Mouse (Mus musculus) hindbrain, embryonic 10.5 days (tissue): Measurements from ENCODE around the gene Gck. TPM values are rescaled to one million over a fixed set of nuclear protein-coding genes. Genes with fewer than 3 reads are reported as not detected.

Experiments used
- DNase-seq: peaks from one replicate; pipeline ENCODE4 v3.0.0-alpha.2; 2017; ENCODE audit warnings: low spot score
- H3K27ac ChIP-seq: fragments of 300-500 bp; sonication (generic); 2 replicates; pipeline ENCODE4 v1.5.1; 2016; ENCODE audit warnings: mild to moderate bottlenecking, moderate library complexity
- H3K27me3 ChIP-seq: fragments of 300-500 bp; sonication (generic); 2 replicates; pipeline ENCODE4 v1.6.1; 2016; ENCODE audit warnings: mild to moderate bottlenecking; ENCODE audit not compliant: poor library complexity, insufficient read depth, severe bottlenecking
- H3K36me3 ChIP-seq: fragments of 300-500 bp; sonication (generic); 2 replicates; pipeline ENCODE4 v1.6.1; 2016; ENCODE audit warnings: mild to moderate bottlenecking, moderate library complexity
- H3K4me1 ChIP-seq: fragments of 300-500 bp; sonication (generic); replicated peaks from 2 replicates; pipeline ENCODE4 v1.6.1; 2016; ENCODE audit warnings: mild to moderate bottlenecking
- H3K4me3 ChIP-seq: fragments of 300-500 bp; sonication (generic); 2 replicates; pipeline ENCODE4 v1.5.1; 2016; ENCODE audit warnings: mild to moderate bottlenecking, moderate library complexity
- H3K9me3 ChIP-seq: fragments of 300-500 bp; sonication (generic); 2 replicates; pipeline ENCODE4 v1.6.1; 2016; ENCODE audit warnings: mild to moderate bottlenecking, moderate library complexity
- WGBS: fragments of 180-500 bp; shearing (Covaris S2); methylation state at CpG from one replicate; pipeline ENCODE4 v1.1.7; 2016; 5-methylcytosine and 5-hydroxymethylcytosine counted together
- polyA plus RNA-seq: library from polyadenylated mRNA; unstranded; fragments of >200 nt; fragmentation: Nextera tagmentation; extraction: Ambion mirVana; gene quantifications from 2 replicates; pipeline ENCODE4 v1.2.1, GENCODE M21; 2016

Gene Gck
- polyA plus RNA-seq, 1 experiment from 2014 or later: 2.5 TPM

DNA sequence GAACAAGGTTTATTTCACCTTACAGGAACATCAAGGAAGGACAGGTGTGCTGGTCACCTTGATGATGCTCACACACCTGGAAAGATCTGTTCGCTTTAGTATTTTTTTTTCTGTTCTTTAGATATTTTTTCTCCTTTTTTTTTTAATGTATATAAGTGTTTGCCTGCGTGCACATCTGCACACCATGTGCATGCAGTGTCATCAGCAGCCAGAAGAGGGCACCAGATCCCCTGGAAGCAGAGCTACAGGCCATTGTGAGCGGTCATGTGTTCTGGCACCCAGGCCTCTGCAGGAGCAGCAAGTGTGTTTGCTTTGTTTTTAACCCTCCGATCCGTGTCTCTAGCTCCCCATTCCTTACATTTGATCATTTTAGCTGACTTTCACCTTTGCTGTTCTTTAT, 70.0 kb downstream of the Gck start:
- H3K4me3 ChIP-seq: no peak overlapping the region
- peak; percentile 76 for DNase-seq
- H3K27me3 ChIP-seq: no peaks in the 10 kb centered on the region
- H3K27ac ChIP-seq: no peak overlapping the region
- no peaks in the 10 kb centered on the region for H3K9me3 ChIP-seq
- H3K4me1 ChIP-seq: peaks cover 32% of the 10 kb centered on the region
- peaks cover 18% of the 10 kb centered on the region for H3K36me3 ChIP-seq
- WGBS: 47% methylated on average over 5 of the region's 5 CpGs

DNA sequence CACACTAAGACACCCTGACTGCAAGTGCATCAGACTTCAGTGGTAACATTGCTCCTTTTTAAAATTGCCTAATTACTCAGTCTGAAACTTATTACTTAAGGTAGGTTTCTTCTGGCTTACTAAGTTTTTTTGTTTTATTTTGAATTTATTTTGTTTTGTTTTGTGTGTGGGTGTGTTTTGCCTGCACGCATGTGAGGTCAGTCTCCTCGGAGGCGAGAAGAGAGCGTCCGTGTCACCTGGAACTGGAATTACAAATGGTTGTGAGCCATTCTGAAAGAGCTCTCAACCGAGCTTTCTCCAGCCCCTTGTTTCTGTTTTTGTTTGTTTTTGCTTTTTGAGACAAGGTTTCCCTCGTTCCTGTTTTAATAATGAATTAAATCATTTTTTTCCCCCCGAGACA, 71.2 kb downstream of the Gck start:
- H3K4me1 ChIP-seq: peaks cover 32% of the 10 kb centered on the region
- peaks cover 30% of the 10 kb centered on the region for H3K36me3 ChIP-seq
- no peaks in the 10 kb centered on the region for H3K27me3 ChIP-seq
- no peaks in the 10 kb centered on the region for H3K9me3 ChIP-seq
- H3K27ac ChIP-seq: peak overlapping the region; percentile 89
- 58% methylated on average over 8 of the region's 8 CpGs for WGBS
- H3K4me3 ChIP-seq: peak overlapping the region; percentile 69
- DNase-seq: no peak

DNA sequence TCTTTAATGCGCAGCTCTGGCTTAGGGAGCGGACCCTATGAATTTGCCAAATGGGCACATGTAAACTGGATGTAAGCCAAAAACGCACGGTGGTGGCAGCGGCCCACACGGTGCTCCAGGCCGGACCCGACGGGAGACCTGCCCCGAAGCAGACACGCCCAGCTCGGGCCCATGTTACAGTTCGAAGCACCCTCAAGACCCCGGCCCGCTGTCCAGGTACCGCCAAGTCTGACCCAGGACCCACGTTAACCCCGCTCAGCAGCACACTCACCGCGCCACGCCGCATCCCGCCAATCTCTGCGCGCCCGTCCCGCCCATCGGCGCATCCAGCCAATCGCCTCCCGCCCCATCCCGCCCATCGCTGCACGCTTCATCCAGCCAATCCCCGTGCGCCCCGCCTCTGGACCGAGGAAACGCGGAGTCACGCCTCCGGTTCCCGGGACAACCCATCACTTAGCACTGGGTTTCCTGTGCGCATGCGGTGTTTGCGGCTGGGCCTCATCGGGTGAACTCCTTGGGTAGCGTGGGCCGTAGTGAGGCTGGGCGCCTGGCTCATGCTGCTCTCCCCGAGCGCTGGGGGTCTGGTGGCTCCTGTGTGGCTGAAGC, 71.9 kb downstream of the Gck start, which contains the start of gene Pold2:
Gene Pold2 (minus strand): TSS at position 372 of the 606 bp plus-strand sequence.
- Histone ChIP-seq H3K4me1 (peaks cover 32% of the 10 kb centered on the region), H3K27me3 (no peaks in the 10 kb centered on the region), H3K4me3 (peak within 1 kb of the TSS; percentile 69), H3K9me3 (no peaks in the 10 kb centered on the region), H3K27ac (peak within 1 kb of the TSS; percentile 89), H3K36me3 (peaks cover 37% of the 10 kb centered on the region)
- DNase-seq: peak; percentile 98
- WGBS: under 1% methylated on average over 52 of the region's 52 CpGs

DNA sequence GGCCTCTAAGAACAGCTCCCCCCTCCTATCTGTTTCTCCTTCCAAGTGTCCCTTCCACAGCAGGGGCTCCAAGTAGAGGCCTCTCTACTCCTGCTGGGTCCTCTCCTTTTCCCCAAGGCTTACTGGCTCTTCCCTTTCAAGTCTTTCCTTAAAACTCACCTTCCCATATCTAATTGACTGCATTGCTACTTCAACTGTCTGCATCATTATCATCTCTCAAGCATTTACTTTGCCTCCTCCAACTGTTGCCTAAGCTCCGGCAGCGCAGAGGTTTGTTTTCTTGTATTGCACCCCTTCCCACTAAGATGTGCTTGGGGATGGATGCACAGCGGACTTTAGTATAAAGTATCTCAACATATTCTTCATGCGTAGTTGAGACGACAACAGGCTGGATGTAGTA, 72.5 kb downstream of the Gck start:
- H3K27me3 ChIP-seq: no peaks in the 10 kb centered on the region
- peaks cover 43% of the 10 kb centered on the region for H3K36me3 ChIP-seq
- H3K4me1 ChIP-seq: peaks cover 32% of the 10 kb centered on the region
- no peak for DNase-seq
- 8% methylated on average over 5 of the region's 5 CpGs for WGBS
- H3K9me3 ChIP-seq: no peaks in the 10 kb centered on the region
- H3K27ac ChIP-seq: peak overlapping the region; percentile 89
- peak overlapping the region; percentile 69 for H3K4me3 ChIP-seq

DNA sequence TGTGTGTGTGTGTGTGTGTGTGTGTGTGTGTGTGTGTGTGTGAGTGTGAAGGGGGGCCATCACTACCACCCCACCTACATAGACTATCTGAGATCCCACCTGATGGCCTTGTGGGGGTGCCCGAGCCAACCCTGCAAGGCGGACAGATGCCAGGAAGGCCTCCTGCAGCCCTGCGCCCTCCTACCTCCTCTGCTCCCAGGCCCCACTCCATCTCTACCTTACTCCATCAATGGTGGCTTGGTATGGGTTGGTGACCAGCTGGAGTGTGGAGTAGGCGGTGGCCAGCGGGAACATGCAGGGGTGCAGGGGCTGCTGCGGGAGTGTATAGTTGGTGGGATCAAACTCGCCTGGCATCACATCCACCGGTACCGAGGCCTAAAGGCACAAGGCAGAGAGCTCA, 76.7 kb downstream of the Gck start:
- Histone ChIP-seq H3K4me3 (no peak overlapping the region), H3K36me3 (peaks cover 82% of the 10 kb centered on the region), H3K27me3 (no peaks in the 10 kb centered on the region), H3K9me3 (no peaks in the 10 kb centered on the region), H3K4me1 (peaks cover 21% of the 10 kb centered on the region), H3K27ac (no peak overlapping the region)
- DNase-seq: no peak
- WGBS: 97% methylated on average over 9 of the region's 9 CpGs

DNA sequence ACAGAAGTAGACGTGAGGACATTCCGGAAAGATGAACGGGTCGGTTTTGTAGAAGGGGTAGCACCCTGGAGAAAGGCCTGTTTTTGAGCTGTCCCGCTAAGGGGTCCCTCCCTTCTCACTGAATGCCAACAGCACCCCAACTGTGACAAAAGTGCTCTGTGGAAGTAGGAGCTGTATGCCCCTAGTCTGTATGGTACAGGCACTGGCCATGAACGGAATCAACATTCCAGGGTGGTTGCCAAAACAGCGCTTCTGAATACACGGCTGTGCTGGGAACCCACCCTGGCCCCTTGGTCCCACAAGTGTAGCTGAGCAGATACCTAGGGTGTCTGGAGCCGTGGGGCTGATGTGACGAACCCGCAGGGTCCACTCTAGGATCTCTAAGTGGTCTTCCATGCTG, 77.2 kb downstream of the Gck start:
- no peak for DNase-seq
- H3K36me3 ChIP-seq: peaks cover 86% of the 10 kb centered on the region
- peaks cover 21% of the 10 kb centered on the region for H3K4me1 ChIP-seq
- H3K27ac ChIP-seq: no peak overlapping the region
- H3K9me3 ChIP-seq: no peaks in the 10 kb centered on the region
- 92% methylated on average over 11 of the region's 11 CpGs for WGBS
- no peaks in the 10 kb centered on the region for H3K27me3 ChIP-seq
- H3K4me3 ChIP-seq: no peak overlapping the region

DNA sequence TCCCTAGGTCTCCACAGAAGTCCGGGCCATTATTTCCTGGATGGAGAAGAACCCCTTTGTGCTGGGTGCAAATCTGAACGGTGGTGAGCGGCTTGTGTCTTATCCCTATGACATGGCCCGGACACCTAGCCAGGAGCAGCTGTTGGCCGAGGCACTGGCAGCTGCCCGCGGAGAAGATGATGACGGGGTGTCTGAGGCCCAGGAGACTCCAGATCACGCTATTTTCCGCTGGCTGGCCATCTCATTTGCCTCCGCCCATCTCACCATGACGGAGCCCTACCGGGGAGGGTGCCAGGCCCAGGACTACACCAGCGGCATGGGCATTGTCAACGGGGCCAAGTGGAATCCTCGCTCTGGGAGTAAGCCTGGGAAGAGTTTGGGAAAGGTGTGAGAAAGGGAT, 79.8 kb downstream of the Gck start:
- peaks cover 72% of the 10 kb centered on the region for H3K36me3 ChIP-seq
- DNase-seq: no peak
- no peak overlapping the region for H3K4me3 ChIP-seq
- H3K4me1 ChIP-seq: 0 out of 2 replicates have a peak, but pooled peaks cover 6% of the 10 kb centered on the region
- no peaks in the 10 kb centered on the region for H3K9me3 ChIP-seq
- H3K27me3 ChIP-seq: no peaks in the 10 kb centered on the region
- WGBS: 92% methylated on average over 16 of the region's 16 CpGs
- H3K27ac ChIP-seq: no peak overlapping the region

DNA sequence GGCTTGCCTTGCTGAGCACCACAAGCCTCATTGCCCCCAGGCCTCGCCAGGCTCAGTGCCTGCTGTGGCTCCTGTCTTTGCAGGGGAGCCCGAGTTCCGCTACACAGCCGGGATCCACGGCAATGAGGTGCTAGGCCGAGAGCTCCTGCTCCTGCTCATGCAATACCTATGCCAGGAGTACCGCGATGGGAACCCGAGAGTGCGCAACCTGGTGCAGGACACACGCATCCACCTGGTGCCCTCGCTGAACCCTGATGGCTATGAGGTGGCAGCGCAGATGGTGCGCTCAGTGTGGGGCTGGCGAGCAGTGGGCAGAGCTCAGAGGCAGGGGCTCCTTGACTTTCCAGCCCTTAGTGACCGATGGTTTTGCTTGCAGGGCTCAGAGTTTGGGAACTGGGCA, 80.5 kb downstream of the Gck start:
- no peak overlapping the region for H3K4me3 ChIP-seq
- no peaks in the 10 kb centered on the region for H3K27me3 ChIP-seq
- peaks cover 64% of the 10 kb centered on the region for H3K36me3 ChIP-seq
- no peaks in the 10 kb centered on the region for H3K9me3 ChIP-seq
- H3K27ac ChIP-seq: no peak overlapping the region
- WGBS: 93% methylated on average over 16 of the region's 16 CpGs
- H3K4me1 ChIP-seq: 0 out of 2 replicates have a peak, but pooled peaks cover 6% of the 10 kb centered on the region
- no peak for DNase-seq

DNA sequence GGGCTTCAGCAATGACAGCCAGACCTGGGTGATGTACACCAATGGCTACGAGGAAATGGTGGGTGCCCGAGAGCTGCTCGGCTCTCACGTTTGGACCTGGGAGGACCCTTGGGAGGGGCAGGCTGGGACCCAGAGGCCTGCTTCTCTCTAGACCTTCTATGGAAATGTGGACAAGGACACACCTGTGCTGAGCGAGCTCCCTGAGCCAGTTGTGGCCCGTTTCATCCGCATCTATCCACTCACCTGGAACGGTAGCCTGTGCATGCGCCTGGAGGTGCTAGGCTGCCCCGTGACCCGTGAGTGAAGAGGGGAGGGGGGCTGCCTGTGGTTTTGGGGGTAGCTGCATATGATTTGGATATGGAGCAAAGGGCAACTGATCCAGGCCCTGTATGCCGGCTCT, 81.6 kb downstream of the Gck start:
- no peaks in the 10 kb centered on the region for H3K9me3 ChIP-seq
- no peak for DNase-seq
- peaks cover 8% of the 10 kb centered on the region for H3K27me3 ChIP-seq
- H3K27ac ChIP-seq: no peak overlapping the region
- H3K4me1 ChIP-seq: 0 out of 2 replicates have a peak, but pooled peaks cover 6% of the 10 kb centered on the region
- 90% methylated on average over 12 of the region's 12 CpGs for WGBS
- H3K4me3 ChIP-seq: no peak overlapping the region
- H3K36me3 ChIP-seq: peaks cover 54% of the 10 kb centered on the region

DNA sequence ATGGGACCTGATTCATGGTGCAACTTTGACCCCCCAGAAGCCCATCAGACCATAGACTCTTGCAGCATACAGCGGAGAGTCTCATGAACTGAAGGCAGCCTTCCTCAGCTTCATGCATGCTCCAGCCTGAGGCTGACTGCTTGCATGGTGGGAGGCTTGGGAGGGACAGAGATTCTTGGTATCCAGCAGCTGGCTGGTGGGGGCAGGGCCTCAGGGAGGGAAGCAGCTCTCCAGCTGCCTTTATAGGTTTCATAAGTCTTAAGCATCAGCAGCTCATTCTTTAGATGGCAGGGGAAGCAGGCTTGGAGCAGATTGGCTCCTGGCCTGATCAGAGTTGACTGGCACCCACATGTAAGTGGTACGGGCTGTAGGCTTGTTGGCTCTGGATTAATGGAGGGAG, 82.7 kb downstream of the Gck start:
- Histone ChIP-seq H3K27me3 (peaks cover 20% of the 10 kb centered on the region), H3K27ac (no peak overlapping the region), H3K36me3 (peaks cover 43% of the 10 kb centered on the region), H3K9me3 (no peaks in the 10 kb centered on the region), H3K4me1 (peaks cover 17% of the 10 kb centered on the region), H3K4me3 (no peak overlapping the region)
- WGBS: 91% methylated on average over 2 of the region's 2 CpGs
- no peak for DNase-seq

DNA sequence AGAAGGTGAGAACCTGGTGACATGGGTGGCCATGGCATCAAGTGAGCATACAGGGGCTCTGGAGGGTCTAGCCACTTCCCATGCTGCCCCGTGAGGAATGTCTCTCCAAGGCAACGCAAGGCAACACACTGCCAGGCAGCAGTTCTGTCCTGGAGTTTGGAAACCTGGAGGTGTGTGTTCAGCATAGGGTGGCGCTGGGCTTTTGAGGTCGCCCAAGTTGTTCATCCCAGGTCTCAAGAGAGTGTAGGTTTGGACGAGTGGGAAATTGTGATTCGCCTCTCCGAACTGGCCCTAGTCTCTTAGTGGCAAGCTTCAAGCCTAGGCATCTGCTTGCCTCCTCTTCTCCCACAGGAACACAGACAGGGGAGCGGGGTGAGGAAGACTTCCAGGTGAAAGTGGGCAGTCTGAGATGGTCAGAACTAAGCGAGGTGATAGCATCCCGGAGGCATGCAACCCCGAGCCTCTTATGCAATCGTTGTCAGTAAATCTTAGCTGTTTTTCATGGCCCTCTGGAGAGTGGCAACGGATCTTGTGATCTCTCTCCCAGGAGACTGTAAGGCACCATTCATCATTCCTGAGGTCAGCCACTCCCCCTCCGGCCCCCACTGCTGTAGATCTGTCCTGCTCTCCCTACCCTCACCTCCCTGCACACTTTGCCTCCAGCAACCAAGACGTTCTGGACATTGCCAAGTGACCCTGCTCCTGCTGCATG, 87.3 kb downstream of the Gck start:
- WGBS: 24% methylated on average over 15 of the region's 15 CpGs
- Histone ChIP-seq H3K27ac (peak overlapping the region; percentile 80; the same call in 1 of the 2 replicates), H3K36me3 (0 out of 2 replicates have a peak, but pooled peaks cover under 1% of the 10 kb centered on the region), H3K4me1 (peaks cover 27% of the 10 kb centered on the region), H3K27me3 (peaks cover 48% of the 10 kb centered on the region), H3K9me3 (0 out of 2 replicates have a peak, but pooled peaks cover 9% of the 10 kb centered on the region), H3K4me3 (peak overlapping the region; percentile 51)
- DNase-seq: no peak

DNA sequence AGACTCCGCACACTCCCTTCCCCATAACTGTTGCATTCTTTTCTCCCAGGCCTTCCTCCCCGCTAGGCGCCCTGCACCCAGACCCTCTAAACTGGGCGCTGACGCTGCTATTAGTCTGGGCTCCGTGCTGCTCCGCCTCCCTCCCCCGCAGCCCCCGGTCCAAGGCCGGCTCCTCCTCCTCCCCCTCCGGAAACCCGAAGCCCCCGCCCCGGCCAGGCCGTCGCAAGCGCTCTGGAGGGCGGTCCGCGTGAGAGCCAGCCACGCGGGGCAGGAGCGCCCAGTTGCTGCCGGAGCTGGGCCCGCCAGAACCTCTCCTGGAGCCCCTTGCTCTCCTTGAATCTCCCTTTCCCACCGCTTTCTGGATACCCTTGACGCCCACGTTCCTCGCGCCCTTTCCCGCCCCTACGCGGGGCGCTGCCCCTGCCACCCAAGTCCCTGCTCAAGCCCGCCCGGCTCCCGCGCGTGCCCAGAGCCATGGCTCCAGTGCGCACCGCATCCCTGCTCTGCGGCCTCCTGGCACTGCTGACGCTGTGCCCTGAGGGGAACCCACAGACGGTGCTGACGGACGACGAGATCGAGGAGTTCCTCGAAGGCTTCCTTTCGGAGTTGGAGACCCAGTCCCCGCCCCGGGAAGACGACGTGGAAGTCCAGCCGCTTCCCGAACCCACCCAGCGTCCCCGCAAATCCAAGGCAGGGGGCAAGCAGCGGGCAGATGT, 88.0 kb downstream of the Gck start, which contains the start of gene Aebp1:
Gene Aebp1 (plus strand): TSS at position 270 of the 716 bp plus-strand sequence.
- 0 out of 2 replicates have a peak, but pooled peaks cover 9% of the 10 kb centered on the region for H3K9me3 ChIP-seq
- H3K27me3 ChIP-seq: peaks cover 48% of the 10 kb centered on the region
- peak within 1 kb of the TSS; percentile 80 for H3K27ac ChIP-seq
- H3K36me3 ChIP-seq: no peaks in the 10 kb centered on the region
- WGBS: 4% methylated on average over 59 of the region's 59 CpGs
- peak within 1 kb of the TSS; percentile 51 for H3K4me3 ChIP-seq
- H3K4me1 ChIP-seq: peaks cover 24% of the 10 kb centered on the region
- DNase-seq: peak; percentile 43

DNA sequence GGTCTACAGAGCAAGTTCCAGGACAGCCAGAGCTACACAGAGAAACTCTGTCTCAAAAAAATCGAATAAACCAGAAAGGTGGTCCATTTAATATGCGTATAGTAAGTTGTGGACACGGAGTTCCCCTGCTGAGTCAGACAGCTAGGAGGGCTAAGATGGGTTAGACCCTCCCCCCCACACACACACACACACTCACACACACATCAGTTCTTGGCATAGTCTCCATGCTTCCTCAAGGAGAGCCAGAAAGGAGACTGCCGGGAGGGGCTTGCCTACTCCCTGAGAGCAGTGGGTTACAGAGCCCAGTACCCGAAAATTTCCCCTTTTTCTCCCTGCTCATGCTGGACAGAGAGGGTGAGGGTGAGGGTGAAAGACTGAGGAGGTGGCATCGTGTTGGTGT, 89.2 kb downstream of the Gck start:
- no peak for DNase-seq
- peaks cover 25% of the 10 kb centered on the region for H3K4me1 ChIP-seq
- 0 out of 2 replicates have a peak, but pooled peaks cover 9% of the 10 kb centered on the region for H3K9me3 ChIP-seq
- no peaks in the 10 kb centered on the region for H3K36me3 ChIP-seq
- no peak overlapping the region for H3K27ac ChIP-seq
- H3K4me3 ChIP-seq: no peak overlapping the region
- WGBS: 64% methylated on average over 6 of the region's 6 CpGs
- H3K27me3 ChIP-seq: peaks cover 48% of the 10 kb centered on the region
